27 mouse cellular contexts compared by ENCODE assay signal in the genomic region with DNA sequence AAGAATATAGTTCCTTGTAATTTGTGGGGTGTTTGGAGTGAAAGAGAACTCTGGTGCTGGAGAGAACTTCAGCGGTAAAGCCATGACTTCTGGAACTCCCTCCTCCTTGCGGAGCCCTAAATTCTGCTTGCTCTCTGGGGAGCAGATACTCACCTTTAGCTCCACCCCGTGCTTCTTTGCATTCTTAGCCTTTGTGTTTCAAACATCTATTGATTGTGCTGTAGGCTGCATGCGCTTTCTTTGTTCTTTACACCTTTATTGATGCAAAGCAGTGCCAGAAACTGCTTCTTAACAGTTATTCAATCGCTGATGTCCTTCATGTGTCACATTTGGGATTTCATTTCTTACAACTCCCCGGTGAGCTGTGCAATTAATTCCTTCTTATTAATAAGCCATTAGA.
A peak's percentile ranks its signal among the peaks of the same experiment; 100 is the strongest.
DNase-seq lines count a peak whose midpoint lies in the region; ATAC-seq and TF ChIP-seq lines count a peak whose summit lies in the region.
"Had no signal": no experiment of that assay in that cellular context is flagged by ENCODE, and none has a peak within 500 bp of the region (broad histone marks: within the 10 kb centered on the region; RNA-seq: fewer than 3 reads in every experiment).

No protein-coding gene starts in this region.

- H3K4me1 ChIP-seq in heart, embryonic 12.5 days (replicated peaks) = no peaks in the 10 kb centered on the region
- no peaks in the 10 kb centered on the region for H3K4me1 ChIP-seq in intestine, embryonic 14.5 days (replicated peaks; ENCODE audit: control insufficient read depth, insufficient read depth, low read length)
- H3K4me1 ChIP-seq in intestine, embryonic 15.5 days (replicated peaks) = no peaks in the 10 kb centered on the region
- H3K4me1 ChIP-seq in forebrain, embryonic 14.5 days (ENCODE audit: control insufficient read depth, insufficient read depth, low read length) = no peaks in the 10 kb centered on the region
- H3K4me1 ChIP-seq: embryonic facial prominence, embryonic 12.5 days; forebrain, embryonic 13.5 days had no signal

- no peak for TF ChIP-seq CTCF in brain, embryonic 14.5 days (IDR thresholded peaks at IDR 0.05; ENCODE audit: borderline replicate concordance, extremely low read depth, insufficient read depth, insufficient read length)

- H3K9ac ChIP-seq in heart, embryonic 12.5 days = no peak overlapping the region
- no peak overlapping the region for H3K9ac ChIP-seq in intestine, embryonic 14.5 days (ENCODE audit: low read length)
- H3K9ac ChIP-seq in intestine, embryonic 15.5 days = no peak overlapping the region
- no peak overlapping the region for H3K9ac ChIP-seq in forebrain, embryonic 14.5 days (ENCODE audit: low read length)
- H3K9ac ChIP-seq: embryonic facial prominence, embryonic 12.5 days; forebrain, embryonic 13.5 days had no signal

- H3K27me3 ChIP-seq in heart, embryonic 12.5 days (replicated peaks) = 0 out of 2 replicates have a peak, but pooled peaks cover 3% of the 10 kb centered on the region
- no peaks in the 10 kb centered on the region for H3K27me3 ChIP-seq in intestine, embryonic 14.5 days (replicated peaks; ENCODE audit: control insufficient read depth, insufficient read depth, low read length)
- H3K27me3 ChIP-seq in intestine, embryonic 15.5 days (replicated peaks) = no peaks in the 10 kb centered on the region
- H3K27me3 ChIP-seq in forebrain, embryonic 14.5 days (replicated peaks; ENCODE audit: control insufficient read depth, insufficient read depth, low read length) = no peaks in the 10 kb centered on the region
- H3K27me3 ChIP-seq: CH12.LX; embryonic facial prominence, embryonic 12.5 days; Patski had no signal

- peak; percentile 27 for DNase-seq in heart, adult 11 months
- peak; percentile 43 for DNase-seq in intestine, embryonic 14.5 days (ENCODE audit: low spot score)
- DNase-seq in R1 (ENCODE audit: low read depth, low spot score) = peak; percentile 74
- DNase-seq in brain, embryonic 14.5 days (ENCODE audit: low read depth) = peak; percentile 6
- no peak for DNase-seq in left cerebral cortex, adult 11 months (ENCODE audit: low spot score)
- DNase-seq in forebrain, embryonic 14.5 days (ENCODE audit: low spot score) = no peak
- DNase-seq: adrenal gland, adult 8-10 months; adrenal gland, postnatal 14 days; adrenal gland, postnatal 36 days; B cell, adult 2 months; cerebellum, adult 11 months; cerebellum, adult 18-20 months; cerebellum, adult 8-10 months; cerebellum, adult 9-11 months; cerebellum, postnatal 14 days; cerebellum, postnatal 36 days; embryo, embryonic 11 days had no signal

- H3K4me3 ChIP-seq in heart, embryonic 12.5 days = no peak overlapping the region
- H3K4me3 ChIP-seq in intestine, embryonic 14.5 days (ENCODE audit: low read depth, low read length) = no peak overlapping the region
- no peak overlapping the region for H3K4me3 ChIP-seq in intestine, embryonic 15.5 days (replicated peaks)
- H3K4me3 ChIP-seq in forebrain, embryonic 14.5 days (ENCODE audit: low read depth, low read length) = no peak overlapping the region
- H3K4me3 ChIP-seq: embryonic facial prominence, embryonic 12.5 days; forebrain, embryonic 13.5 days had no signal

- no peak for TF ChIP-seq POLR2A in brain, embryonic 14.5 days (IDR thresholded peaks at IDR 0.05; ENCODE audit: borderline replicate concordance, extremely low read depth, insufficient read depth, insufficient read length, poor library complexity, severe bottlenecking)

- H3K36me3 ChIP-seq in heart, embryonic 12.5 days = no peaks in the 10 kb centered on the region
- H3K36me3 ChIP-seq in intestine, embryonic 14.5 days (ENCODE audit: control insufficient read depth, insufficient read depth, low read length) = no peaks in the 10 kb centered on the region
- no peaks in the 10 kb centered on the region for H3K36me3 ChIP-seq in intestine, embryonic 15.5 days
- no peaks in the 10 kb centered on the region for H3K36me3 ChIP-seq in forebrain, embryonic 14.5 days (ENCODE audit: control insufficient read depth, insufficient read depth, low read length)
- H3K36me3 ChIP-seq: embryonic facial prominence, embryonic 12.5 days; G1E had no signal

- no peak overlapping the region for H3K27ac ChIP-seq in heart, embryonic 12.5 days (ENCODE audit: poor library complexity, severe bottlenecking)
- H3K27ac ChIP-seq in intestine, embryonic 14.5 days (ENCODE audit: low read depth) = no peak overlapping the region
- H3K27ac ChIP-seq in intestine, embryonic 15.5 days = no peak overlapping the region
- H3K27ac ChIP-seq in forebrain, embryonic 14.5 days (ENCODE audit: low read depth, low read length) = no peak overlapping the region
- H3K27ac ChIP-seq: embryonic facial prominence, embryonic 12.5 days; forebrain, embryonic 13.5 days had no signal

- 41% methylated on average over 6 of the region's 6 CpGs for WGBS in heart, embryonic 12.5 days
- WGBS in intestine, embryonic 14.5 days = 43% methylated on average over 6 of the region's 6 CpGs
- 47% methylated on average over 6 of the region's 6 CpGs for WGBS in intestine, embryonic 15.5 days
- WGBS in forebrain, embryonic 14.5 days = 24% methylated on average over 6 of the region's 6 CpGs

- H3K4me2 ChIP-seq in heart, embryonic 12.5 days = no peak overlapping the region
- no peak overlapping the region for H3K4me2 ChIP-seq in intestine, embryonic 14.5 days (ENCODE audit: low read length)
- H3K4me2 ChIP-seq in intestine, embryonic 15.5 days (replicated peaks) = no peak overlapping the region
- H3K4me2 ChIP-seq in forebrain, embryonic 14.5 days (ENCODE audit: low read length) = no peak overlapping the region
- H3K4me2 ChIP-seq: embryonic facial prominence, embryonic 12.5 days; forebrain, embryonic 13.5 days had no signal

- no peaks in the 10 kb centered on the region for H3K9me3 ChIP-seq in heart, embryonic 12.5 days (replicated peaks)
- no peaks in the 10 kb centered on the region for H3K9me3 ChIP-seq in intestine, embryonic 14.5 days (ENCODE audit: control insufficient read depth, low read length)
- H3K9me3 ChIP-seq in intestine, embryonic 15.5 days = no peaks in the 10 kb centered on the region
- no peaks in the 10 kb centered on the region for H3K9me3 ChIP-seq in forebrain, embryonic 14.5 days (replicated peaks; ENCODE audit: control insufficient read depth, low read length)
- H3K9me3 ChIP-seq: embryonic facial prominence, embryonic 12.5 days; forebrain, embryonic 13.5 days; G1E had no signal

- no peak for ATAC-seq in heart, embryonic 12.5 days (ENCODE audit: insufficient number of reproducible peaks, low FRiP score)
- ATAC-seq in intestine, embryonic 14.5 days (replicated peaks; ENCODE audit: low FRiP score, low TSS enrichment, low read depth) = no peak
- ATAC-seq in intestine, embryonic 15.5 days = no peak
- ATAC-seq in forebrain, embryonic 14.5 days = no peak
- ATAC-seq: activated CD4-positive, CD25-positive, alpha-beta regulatory T cell, adult 4 months; CD4-positive, CD25-positive, alpha-beta regulatory T cell, adult 4 months; forebrain, embryonic 13.5 days; forebrain, embryonic 16.5 days; Patski had no signal

Comparison
In these comparisons a context has a peak if more than half of its experiments do, and no peak if none do; other contexts are left out.
1. DNase-seq: peak in heart, adult 11 months (single experiment), intestine, embryonic 14.5 days (single experiment), R1 (single experiment) and brain, embryonic 14.5 days (single experiment); none in left cerebral cortex, adult 11 months (single experiment) and forebrain, embryonic 14.5 days (single experiment).